Mouse (Mus musculus) thymus, adult 2 months (tissue): ENCODE measurements around the gene Ms4a7.

Experiments
- CTCF ChIP-seq: fragments of 200-500 bp; IDR thresholded peaks from 2 replicates; pipeline ENCODE4 v1.5.1; 2012; ENCODE audit warnings: mild to moderate bottlenecking, control low read depth, low read length, moderate library complexity, borderline replicate concordance; ENCODE audit not compliant: control insufficient read depth, poor library complexity, insufficient read depth; ENCODE audit errors: extremely low read depth
- POLR2A ChIP-seq: fragments of 200-500 bp; IDR thresholded peaks from 2 replicates; pipeline ENCODE4 v1.6.1; 2012; ENCODE audit warnings: mild to moderate bottlenecking, low read length, control low read depth, moderate library complexity; ENCODE audit not compliant: control insufficient read depth, poor library complexity, insufficient read depth; ENCODE audit errors: extremely low read depth

DNA sequence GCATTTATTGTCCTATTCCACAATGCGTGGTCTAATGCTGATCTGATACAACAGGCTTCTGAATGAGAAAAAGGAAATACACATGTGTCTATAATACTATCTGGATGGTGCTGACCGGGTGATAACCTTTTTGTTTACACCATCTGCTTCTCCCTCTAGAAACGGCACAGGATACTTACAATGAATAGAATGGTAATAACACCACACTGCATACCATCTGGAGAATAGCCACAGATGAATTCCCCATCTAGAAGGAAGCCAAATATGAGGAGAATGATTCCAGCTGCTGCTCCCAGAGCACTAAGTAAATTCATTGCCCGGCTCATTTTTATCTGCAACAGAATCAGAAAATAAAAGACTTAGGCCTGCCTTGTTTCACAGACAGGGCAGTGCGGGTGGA, 59.5 kb downstream of the Ms4a7 start:
- no peak for TF ChIP-seq CTCF
- no peak for TF ChIP-seq POLR2A
